Mouse (Mus musculus): ENCODE measurements at regions not wholly inside any gene's neighbourhood (a gene's known extent, or its start where the extent isn't known, plus 50 kb on each side); places are given as distances from the start of the nearest gene placed in this dataset.

- WGBS (ENCODE audit: insufficient replicate concordance), result 56% methylated on average over 4 of the region's 4 CpGs
- ATAC-seq (replicated peaks; ENCODE audit: insufficient number of reproducible peaks, low FRiP score, low TSS enrichment), result no peak
- Histone ChIP-seq H3K4me3 (ENCODE audit: low read depth, low read length) (no peak overlapping the region), H3K4me2 (no peak overlapping the region), H3K27me3 (ENCODE audit: control insufficient read depth, insufficient read depth, low read length) (no peaks in the 10 kb centered on the region), H3K27ac (ENCODE audit: low read depth, low read length) (no peak overlapping the region), H3K9me3 (replicated peaks; ENCODE audit: control insufficient read depth, low read length) (no peaks in the 10 kb centered on the region), H3K36me3 (ENCODE audit: control insufficient read depth, insufficient read depth, low read length) (no peaks in the 10 kb centered on the region), H3K4me1 (ENCODE audit: control insufficient read depth, insufficient read depth, low read length) (no peaks in the 10 kb centered on the region), H3K9ac (ENCODE audit: low read depth, low read length) (no peak overlapping the region)
These were observed 288.6 kb upstream of the Sel1l start for GRCm38 (mm10) chr12:92137539-92137938.

- Histone ChIP-seq H3K4me2 (no peak overlapping the region), H3K36me3 (ENCODE audit: control insufficient read depth, insufficient read depth, low read length) (no peaks in the 10 kb centered on the region), H3K9me3 (replicated peaks; ENCODE audit: control insufficient read depth, low read length) (no peaks in the 10 kb centered on the region), H3K27me3 (ENCODE audit: control insufficient read depth, insufficient read depth, low read length) (no peaks in the 10 kb centered on the region), H3K27ac (ENCODE audit: low read depth, low read length) (no peak overlapping the region), H3K4me3 (ENCODE audit: low read depth, low read length) (no peak overlapping the region), H3K9ac (ENCODE audit: low read depth, low read length) (no peak overlapping the region), H3K4me1 (ENCODE audit: control insufficient read depth, insufficient read depth, low read length) (no peaks in the 10 kb centered on the region)
- 72% methylated on average over 6 of the region's 6 CpGs for WGBS (ENCODE audit: insufficient replicate concordance)
- no peak for ATAC-seq (replicated peaks; ENCODE audit: insufficient number of reproducible peaks, low FRiP score, low TSS enrichment)
These were observed 278.7 kb upstream of the Sel1l start for GRCm38 (mm10) chr12:92127648-92128047.

GRCm38 (mm10) chr12:92120164-92120815 is 271.3 kb upstream of the Sel1l start:
- H3K4me2 ChIP-seq, result no peak overlapping the region
- 66% methylated on average over 6 of the region's 6 CpGs for WGBS (ENCODE audit: insufficient replicate concordance)
- H3K27me3 ChIP-seq (ENCODE audit: control insufficient read depth, insufficient read depth, low read length), result no peaks in the 10 kb centered on the region
- H3K9me3 ChIP-seq (replicated peaks; ENCODE audit: control insufficient read depth, low read length), result no peaks in the 10 kb centered on the region
- H3K4me3 ChIP-seq (ENCODE audit: low read depth, low read length), result no peak overlapping the region
- no peaks in the 10 kb centered on the region for H3K36me3 ChIP-seq (ENCODE audit: control insufficient read depth, insufficient read depth, low read length)
- no peak overlapping the region for H3K9ac ChIP-seq (ENCODE audit: low read depth, low read length)
- no peaks in the 10 kb centered on the region for H3K4me1 ChIP-seq (ENCODE audit: control insufficient read depth, insufficient read depth, low read length)
- ATAC-seq (replicated peaks; ENCODE audit: insufficient number of reproducible peaks, low FRiP score, low TSS enrichment), result no peak
- no peak overlapping the region for H3K27ac ChIP-seq (ENCODE audit: low read depth, low read length)

GRCm38 (mm10) chr12:92109615-92110014 is 260.7 kb upstream of the Sel1l start:
- ATAC-seq (replicated peaks; ENCODE audit: insufficient number of reproducible peaks, low FRiP score, low TSS enrichment), result no peak
- Histone ChIP-seq H3K4me1 (ENCODE audit: control insufficient read depth, insufficient read depth, low read length) (no peaks in the 10 kb centered on the region), H3K9me3 (replicated peaks; ENCODE audit: control insufficient read depth, low read length) (no peaks in the 10 kb centered on the region), H3K27me3 (ENCODE audit: control insufficient read depth, insufficient read depth, low read length) (no peaks in the 10 kb centered on the region), H3K36me3 (ENCODE audit: control insufficient read depth, insufficient read depth, low read length) (no peaks in the 10 kb centered on the region), H3K4me2 (no peak overlapping the region), H3K27ac (ENCODE audit: low read depth, low read length) (no peak overlapping the region), H3K9ac (ENCODE audit: low read depth, low read length) (no peak overlapping the region), H3K4me3 (ENCODE audit: low read depth, low read length) (no peak overlapping the region)
- 71% methylated on average over 3 of the region's 3 CpGs for WGBS (ENCODE audit: insufficient replicate concordance)

GRCm38 (mm10) chr12:92100080-92100479 is 251.1 kb upstream of the Sel1l start:
- no peak overlapping the region for H3K4me2 ChIP-seq
- ATAC-seq (replicated peaks; ENCODE audit: insufficient number of reproducible peaks, low FRiP score, low TSS enrichment), result no peak
- WGBS (ENCODE audit: insufficient replicate concordance), result 76% methylated on average over 4 of the region's 4 CpGs
- H3K4me1 ChIP-seq (ENCODE audit: control insufficient read depth, insufficient read depth, low read length), result no peaks in the 10 kb centered on the region
- no peaks in the 10 kb centered on the region for H3K27me3 ChIP-seq (ENCODE audit: control insufficient read depth, insufficient read depth, low read length)
- H3K9ac ChIP-seq (ENCODE audit: low read depth, low read length), result no peak overlapping the region
- H3K27ac ChIP-seq (ENCODE audit: low read depth, low read length), result no peak overlapping the region
- H3K4me3 ChIP-seq (ENCODE audit: low read depth, low read length), result no peak overlapping the region
- H3K9me3 ChIP-seq (replicated peaks; ENCODE audit: control insufficient read depth, low read length), result no peaks in the 10 kb centered on the region
- no peaks in the 10 kb centered on the region for H3K36me3 ChIP-seq (ENCODE audit: control insufficient read depth, insufficient read depth, low read length)

GRCm38 (mm10) chr12:92092794-92093365 is 243.9 kb upstream of the Sel1l start:
- Histone ChIP-seq H3K4me1 (ENCODE audit: control insufficient read depth, insufficient read depth, low read length) (no peaks in the 10 kb centered on the region), H3K36me3 (ENCODE audit: control insufficient read depth, insufficient read depth, low read length) (no peaks in the 10 kb centered on the region), H3K27ac (ENCODE audit: low read depth, low read length) (no peak overlapping the region), H3K27me3 (ENCODE audit: control insufficient read depth, insufficient read depth, low read length) (no peaks in the 10 kb centered on the region), H3K9ac (ENCODE audit: low read depth, low read length) (no peak overlapping the region), H3K4me3 (ENCODE audit: low read depth, low read length) (no peak overlapping the region), H3K9me3 (replicated peaks; ENCODE audit: control insufficient read depth, low read length) (no peaks in the 10 kb centered on the region), H3K4me2 (no peak overlapping the region)
- ATAC-seq (replicated peaks; ENCODE audit: insufficient number of reproducible peaks, low FRiP score, low TSS enrichment), result no peak
- 72% methylated on average over 10 of the region's 10 CpGs for WGBS (ENCODE audit: insufficient replicate concordance)

- Histone ChIP-seq H3K27ac (ENCODE audit: low read depth, low read length) (no peak overlapping the region), H3K9me3 (replicated peaks; ENCODE audit: control insufficient read depth, low read length) (no peaks in the 10 kb centered on the region), H3K36me3 (ENCODE audit: control insufficient read depth, insufficient read depth, low read length) (no peaks in the 10 kb centered on the region), H3K4me3 (ENCODE audit: low read depth, low read length) (no peak overlapping the region), H3K4me2 (no peak overlapping the region), H3K27me3 (ENCODE audit: control insufficient read depth, insufficient read depth, low read length) (no peaks in the 10 kb centered on the region), H3K4me1 (ENCODE audit: control insufficient read depth, insufficient read depth, low read length) (no peaks in the 10 kb centered on the region), H3K9ac (ENCODE audit: low read depth, low read length) (no peak overlapping the region)
- WGBS (ENCODE audit: insufficient replicate concordance), result 82% methylated on average over 10 of the region's 10 CpGs
- no peak for ATAC-seq (replicated peaks; ENCODE audit: insufficient number of reproducible peaks, low FRiP score, low TSS enrichment)
These were observed 224.3 kb upstream of the Sel1l start for GRCm38 (mm10) chr12:92073209-92073608.

- Histone ChIP-seq H3K4me1 (ENCODE audit: control insufficient read depth, insufficient read depth, low read length) (peaks cover 6% of the 10 kb centered on the region; the same call in 1 of the 2 replicates), H3K27me3 (ENCODE audit: control insufficient read depth, insufficient read depth, low read length) (no peaks in the 10 kb centered on the region), H3K4me3 (ENCODE audit: low read depth, low read length) (no peak overlapping the region), H3K36me3 (ENCODE audit: control insufficient read depth, insufficient read depth, low read length) (no peaks in the 10 kb centered on the region), H3K9ac (ENCODE audit: low read depth, low read length) (no peak overlapping the region), H3K27ac (ENCODE audit: low read depth, low read length) (no peak overlapping the region), H3K9me3 (replicated peaks; ENCODE audit: control insufficient read depth, low read length) (no peaks in the 10 kb centered on the region), H3K4me2 (no peak overlapping the region)
- 73% methylated on average over 4 of the region's 4 CpGs for WGBS (ENCODE audit: insufficient replicate concordance)
- no peak for ATAC-seq (replicated peaks; ENCODE audit: insufficient number of reproducible peaks, low FRiP score, low TSS enrichment)
These were observed 213.8 kb upstream of the Sel1l start for GRCm38 (mm10) chr12:92062731-92063130.

- ATAC-seq (replicated peaks; ENCODE audit: insufficient number of reproducible peaks, low FRiP score, low TSS enrichment), result no peak
- WGBS (ENCODE audit: insufficient replicate concordance), result 68% methylated on average over 1 of the region's 1 CpGs
These were observed 191.5 kb upstream of the Sel1l start for GRCm38 (mm10) chr12:92040481-92040880.

More at GRCm38 (mm10) chr12:92040481-92040880, 191.5 kb upstream of the Sel1l start:
- Histone ChIP-seq H3K9ac (ENCODE audit: low read depth, low read length) (no peak overlapping the region), H3K27ac (ENCODE audit: low read depth, low read length) (no peak overlapping the region), H3K9me3 (replicated peaks; ENCODE audit: control insufficient read depth, low read length) (no peaks in the 10 kb centered on the region), H3K36me3 (ENCODE audit: control insufficient read depth, insufficient read depth, low read length) (no peaks in the 10 kb centered on the region), H3K4me3 (ENCODE audit: low read depth, low read length) (no peak overlapping the region), H3K4me1 (ENCODE audit: control insufficient read depth, insufficient read depth, low read length) (no peaks in the 10 kb centered on the region), H3K27me3 (ENCODE audit: control insufficient read depth, insufficient read depth, low read length) (no peaks in the 10 kb centered on the region), H3K4me2 (no peak overlapping the region)
